Mouse (Mus musculus): ENCODE data around the gene Ppp1r9a.

DNA sequence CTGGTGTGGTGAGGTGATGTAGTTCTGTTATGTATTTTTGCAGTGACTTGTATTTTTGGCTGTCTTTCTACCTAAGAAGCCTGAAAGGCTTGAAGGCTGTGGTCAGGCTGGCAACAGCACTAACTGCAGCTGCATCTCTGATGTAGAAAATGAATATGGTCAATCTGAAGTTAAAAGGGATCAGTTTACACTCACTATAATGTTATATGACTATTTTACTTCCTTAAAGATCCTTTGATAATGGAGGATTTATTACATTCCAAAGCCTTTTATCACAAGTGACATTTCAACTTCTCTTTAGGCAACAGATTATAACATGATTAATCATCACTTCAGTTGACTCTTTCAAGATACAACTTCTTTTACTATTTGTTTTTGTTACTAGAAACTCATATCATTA, 179.4 kb downstream of the Ppp1r9a start:
- TF ChIP-seq CTCF (IDR thresholded peaks at IDR 0.05; ENCODE audit: low read depth, low read length): no peak
- TF ChIP-seq EP300 (IDR thresholded peaks at IDR 0.05; ENCODE audit: insufficient read depth, low read depth, low read length): no peak

All from ES-Bruce4 (cell line).